Mouse (Mus musculus) embryo, embryonic 10.5 days (tissue): ENCODE measurements around the gene Gan.

Source experiments
- DNase-seq: peaks from one replicate; pipeline ENCODE4 v3.0.0-alpha.2; 2015; ENCODE audit warnings: low spot score

Gan gene

DNA sequence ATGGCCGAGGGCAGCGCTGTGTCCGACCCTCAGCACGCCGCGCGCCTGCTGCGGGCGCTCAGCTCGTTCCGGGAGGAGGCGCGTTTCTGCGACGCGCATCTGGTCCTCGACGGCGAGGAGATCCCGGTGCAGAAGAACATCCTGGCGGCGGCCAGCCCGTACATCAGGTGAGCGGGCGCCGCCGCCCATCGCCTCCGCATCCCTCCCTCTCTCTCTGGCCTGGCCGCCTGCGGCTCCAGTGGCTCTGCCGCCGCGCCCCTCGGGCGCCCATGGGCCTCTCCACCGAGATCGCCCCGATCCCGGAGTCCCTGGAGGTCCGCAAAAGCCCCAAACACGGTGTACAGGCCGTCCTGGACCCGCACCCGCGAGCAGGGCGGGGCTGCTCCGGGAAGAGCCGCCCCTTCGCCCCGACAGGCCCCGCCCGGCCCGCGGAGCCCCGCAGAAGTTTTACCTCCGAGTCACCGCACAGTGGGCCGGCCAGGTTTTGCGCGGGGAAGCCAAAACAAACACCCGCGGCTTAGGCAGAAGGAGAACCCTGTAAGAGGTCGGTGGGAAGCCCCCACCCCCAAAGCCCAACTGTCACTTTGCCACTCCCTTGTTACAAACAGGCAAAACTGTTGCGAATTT lies at the start of gene Gan:
Gan (plus strand) TSS at position 1 of the 627 bp plus-strand sequence.
- DNase-seq, result peak; percentile 26

DNA sequence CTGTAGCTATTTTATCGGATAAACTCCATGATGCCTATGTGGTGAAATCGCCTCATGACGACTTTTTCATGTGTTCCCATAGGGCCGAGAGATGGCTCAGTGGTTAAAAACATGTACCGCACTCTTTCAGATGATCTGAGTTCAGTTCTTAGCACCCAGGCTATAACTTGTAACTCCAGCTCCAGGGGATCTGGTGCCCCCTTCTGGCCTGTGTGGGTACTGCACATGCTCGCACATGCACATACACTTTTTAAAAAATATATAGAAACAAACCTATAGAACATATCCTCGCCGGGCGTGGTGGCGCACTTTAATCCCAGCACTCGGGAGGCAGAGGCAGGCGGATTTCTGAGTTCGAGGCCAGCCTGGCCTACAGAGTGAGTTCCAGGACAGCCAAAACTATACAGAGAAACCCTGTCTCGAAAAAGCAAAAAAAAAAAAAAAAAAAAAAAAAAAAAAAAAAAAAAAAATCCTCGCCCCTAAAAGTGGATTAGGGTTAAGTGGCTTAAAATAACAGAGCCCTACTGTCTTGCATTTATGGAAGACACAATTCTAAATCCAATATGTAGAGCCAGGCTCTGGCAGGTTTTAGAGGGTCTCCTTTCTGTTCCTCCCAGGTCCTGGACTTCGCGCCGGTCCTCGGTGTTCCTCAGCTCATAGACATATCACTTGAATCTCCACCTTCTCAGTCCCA lies 48.8 kb upstream of the Gan start:
- no peak for DNase-seq

DNA sequence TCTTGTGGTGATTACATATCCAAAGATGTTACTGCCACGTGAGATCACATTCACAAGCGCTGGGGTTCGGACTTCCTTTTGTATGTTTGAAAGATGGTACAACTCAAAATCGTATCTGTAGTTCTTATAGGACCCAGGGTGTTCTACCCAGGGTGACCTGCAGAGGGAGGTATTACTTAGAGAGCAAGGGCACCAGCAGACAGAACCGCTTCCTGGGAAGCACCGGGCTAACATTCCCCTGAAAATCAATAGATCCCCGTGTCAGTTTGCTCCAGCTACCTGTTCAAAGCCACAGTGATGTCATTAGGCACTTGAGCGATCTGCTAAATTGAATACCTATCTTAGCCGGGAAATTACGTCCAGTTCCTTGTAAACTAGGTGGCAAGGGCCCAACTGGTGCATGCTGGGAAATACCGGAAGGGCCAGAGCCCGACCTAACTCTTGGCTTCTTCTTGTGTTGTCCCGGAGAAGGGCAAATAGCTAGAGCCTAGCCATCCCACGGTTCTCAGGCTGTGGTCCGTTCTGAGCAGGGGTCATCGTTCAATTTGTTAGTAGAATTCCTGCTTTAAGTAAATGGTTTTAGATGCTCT lies 48.0 kb upstream of the Gan start:
- peak; percentile 54 for DNase-seq

DNA sequence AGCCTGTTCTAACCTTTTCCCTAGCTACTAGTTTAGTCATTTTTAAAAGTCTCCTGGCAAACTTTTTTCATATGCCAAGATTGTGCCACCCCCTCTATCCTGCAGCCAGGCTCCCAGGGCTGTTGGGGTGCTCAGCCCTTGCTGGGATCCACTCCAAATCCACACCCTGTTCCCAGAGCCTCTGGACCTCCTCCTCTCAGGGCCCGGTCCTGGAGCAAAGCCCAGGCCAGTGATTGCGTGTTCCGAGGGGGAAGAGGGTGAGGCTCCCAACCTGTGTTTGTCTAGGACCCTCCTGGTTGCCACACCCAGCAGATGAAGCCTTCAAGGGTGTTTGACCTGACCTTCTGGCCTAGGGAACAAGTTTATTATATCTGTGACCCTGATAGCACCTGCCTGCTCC lies 46.3 kb upstream of the Gan start:
- DNase-seq, result no peak

DNA sequence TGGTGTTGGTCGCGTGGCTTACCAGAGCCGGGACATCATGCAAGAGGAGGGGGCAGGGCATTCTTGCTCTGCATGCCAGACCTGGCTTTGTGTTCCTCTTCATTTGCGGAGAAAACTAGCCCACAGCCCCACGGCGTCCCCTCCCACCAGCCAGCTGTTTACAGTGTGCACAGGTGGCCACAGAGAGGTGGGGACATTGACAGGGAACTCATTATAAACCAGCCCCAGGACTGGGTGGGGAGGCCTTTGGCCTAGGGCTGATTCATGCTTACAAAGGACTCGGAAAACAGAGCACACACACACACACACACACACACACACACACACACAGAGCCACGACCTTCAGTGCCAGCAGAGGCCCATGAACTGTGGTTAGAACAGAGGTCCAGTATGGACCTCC lies 45.7 kb upstream of the Gan start:
- no peak for DNase-seq

DNA sequence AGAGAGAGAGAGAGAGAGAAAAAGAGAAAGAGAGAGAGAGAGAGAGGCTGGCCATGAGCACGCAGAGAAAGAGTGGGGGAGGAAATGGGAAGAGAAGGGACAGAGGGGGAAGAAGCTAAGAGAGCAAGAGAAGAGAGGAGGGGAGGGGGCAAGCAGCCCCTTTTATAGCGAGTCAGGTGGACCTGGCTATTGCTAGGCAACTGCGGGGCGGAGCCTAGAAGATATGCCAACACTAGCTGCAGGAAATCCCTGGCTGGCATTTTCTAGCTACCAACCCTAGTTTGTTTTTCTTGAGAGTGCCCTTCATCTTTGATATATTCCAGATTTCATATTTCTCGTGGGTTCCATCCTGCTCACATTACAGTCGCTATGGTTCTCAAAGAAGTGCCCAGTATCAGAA lies 42.8 kb upstream of the Gan start:
- DNase-seq, result no peak

DNA sequence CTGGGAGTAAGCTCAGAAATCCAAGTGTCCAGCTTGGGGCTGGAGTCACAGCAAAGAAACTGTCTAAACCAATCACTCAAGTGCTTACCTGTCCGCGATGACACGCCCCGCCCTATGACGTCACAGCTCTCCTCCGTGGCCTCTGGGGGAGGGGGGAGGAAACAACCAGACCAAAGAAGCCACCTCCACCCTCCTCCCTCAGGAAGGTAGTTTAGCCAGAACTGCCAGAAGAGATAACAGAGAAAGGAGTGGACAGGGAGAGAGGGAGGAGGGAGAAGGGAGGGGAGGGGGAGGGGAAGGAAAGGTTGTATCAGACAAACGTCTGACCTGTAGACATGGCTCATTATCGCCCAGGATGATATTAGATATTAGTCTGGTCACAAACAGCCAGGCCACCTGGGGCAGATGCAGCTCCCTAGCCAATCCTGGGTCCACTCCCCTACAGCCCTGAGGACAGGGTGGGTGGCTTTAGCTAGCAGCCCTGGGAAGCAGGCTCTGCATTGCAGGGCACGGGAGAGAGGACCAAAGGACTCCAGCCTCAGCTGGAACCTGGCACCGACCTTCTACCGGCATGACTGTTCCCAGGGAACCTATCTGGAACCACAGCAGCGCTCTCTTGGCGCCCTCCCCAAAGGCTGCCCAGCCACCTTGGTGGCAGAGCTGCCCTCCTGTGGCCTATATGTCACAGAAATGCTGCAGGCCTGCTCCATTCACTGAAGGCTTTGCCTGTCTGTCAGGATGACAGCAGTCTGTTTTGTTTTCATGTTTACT lies 42.1 kb upstream of the Gan start:
- DNase-seq, result no peak

DNA sequence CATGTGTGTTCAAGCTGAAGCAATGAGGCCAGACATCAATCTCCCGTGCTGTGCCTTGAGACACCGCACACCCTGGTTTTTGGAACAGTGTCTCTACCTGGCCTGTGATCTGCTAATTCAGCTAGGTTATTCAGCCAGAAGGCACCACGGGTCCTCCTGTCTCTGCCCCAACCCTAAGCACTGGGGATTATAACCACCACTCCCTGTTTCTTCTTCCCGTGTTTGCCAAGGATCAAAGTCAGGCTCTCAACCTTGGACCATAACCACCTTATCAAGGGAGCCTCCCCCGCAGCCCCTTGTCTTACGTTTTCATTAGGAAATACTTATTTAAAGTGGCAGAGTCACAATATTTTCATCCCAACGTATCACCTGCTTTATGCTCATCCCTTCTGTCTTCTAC lies 41.4 kb upstream of the Gan start:
- no peak for DNase-seq

DNA sequence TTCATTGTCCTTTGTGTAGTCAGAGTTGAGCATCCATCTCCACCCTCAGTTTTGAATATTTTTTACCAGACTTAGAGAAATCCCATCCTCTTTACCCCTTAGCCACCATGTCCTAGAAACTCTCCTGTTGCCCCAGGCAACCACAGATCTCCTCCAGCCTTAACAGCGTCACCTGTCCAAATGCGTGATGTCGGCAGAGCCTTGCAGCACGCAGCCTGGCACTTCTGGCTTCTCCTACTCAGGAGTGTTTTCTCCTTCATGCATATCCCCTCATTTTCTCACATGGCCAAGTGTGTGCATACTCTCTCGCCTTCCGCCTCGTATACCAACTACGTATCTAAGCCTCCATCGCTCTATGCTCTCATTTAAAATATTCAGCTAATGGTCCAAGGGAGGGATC lies 39.5 kb upstream of the Gan start:
- DNase-seq, result no peak

DNA sequence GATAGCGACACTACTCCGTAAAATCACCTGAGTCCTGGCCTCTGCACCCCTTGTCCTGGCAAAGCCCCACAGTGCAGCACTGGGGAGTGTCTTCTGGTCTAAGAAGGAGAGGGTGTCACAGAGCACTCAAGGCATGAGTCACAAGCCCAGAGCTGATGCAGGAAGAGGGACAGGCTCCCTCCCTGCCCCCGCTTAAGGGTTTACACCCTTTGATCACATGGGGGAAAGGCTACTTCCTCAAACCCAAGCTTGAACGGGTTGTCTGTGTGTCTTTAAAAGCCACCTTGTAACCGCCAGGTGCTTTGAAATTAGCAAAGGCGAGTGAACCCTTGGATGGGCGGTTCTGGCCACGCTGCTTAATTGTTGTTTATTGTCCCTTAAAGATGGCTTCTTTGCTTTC lies 36.7 kb upstream of the Gan start:
- no peak for DNase-seq

DNA sequence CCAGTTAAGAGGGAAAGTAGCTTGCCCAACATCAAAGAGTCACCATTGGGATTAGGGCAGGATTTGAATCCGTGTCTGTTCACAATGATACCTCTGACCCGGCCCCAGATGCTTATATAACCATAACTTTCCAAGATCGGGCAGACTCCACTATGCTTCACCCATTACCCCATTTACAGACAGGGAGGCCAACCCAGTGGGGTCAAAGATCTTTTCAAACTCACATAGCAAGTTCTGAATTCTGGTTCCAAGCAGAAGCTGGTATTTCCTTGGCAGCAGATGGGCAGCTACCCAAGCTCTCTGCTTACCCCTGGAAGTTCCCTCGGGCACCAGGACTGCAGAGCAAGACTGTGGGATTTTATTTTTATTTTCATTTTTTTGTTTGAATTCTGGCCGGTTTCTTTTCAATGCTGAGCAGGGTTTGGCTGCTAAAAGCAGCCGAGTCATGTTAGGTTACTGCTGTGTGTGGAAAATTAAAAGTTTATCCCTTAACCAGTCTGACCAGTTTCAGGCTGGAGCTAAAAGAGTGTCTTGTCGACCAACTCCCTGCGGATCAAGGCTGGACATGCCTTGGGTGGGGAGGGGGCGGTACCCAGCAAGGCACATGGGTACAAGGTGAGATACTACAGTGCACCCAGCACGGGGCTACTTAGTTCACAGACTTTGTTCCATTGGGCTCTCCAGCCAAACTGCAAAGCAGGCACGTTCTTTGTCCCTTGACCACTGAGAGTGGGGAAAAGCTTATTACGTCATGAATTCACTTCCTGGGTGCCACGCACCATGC lies 33.9 kb upstream of the Gan start:
- DNase-seq, result no peak

DNA sequence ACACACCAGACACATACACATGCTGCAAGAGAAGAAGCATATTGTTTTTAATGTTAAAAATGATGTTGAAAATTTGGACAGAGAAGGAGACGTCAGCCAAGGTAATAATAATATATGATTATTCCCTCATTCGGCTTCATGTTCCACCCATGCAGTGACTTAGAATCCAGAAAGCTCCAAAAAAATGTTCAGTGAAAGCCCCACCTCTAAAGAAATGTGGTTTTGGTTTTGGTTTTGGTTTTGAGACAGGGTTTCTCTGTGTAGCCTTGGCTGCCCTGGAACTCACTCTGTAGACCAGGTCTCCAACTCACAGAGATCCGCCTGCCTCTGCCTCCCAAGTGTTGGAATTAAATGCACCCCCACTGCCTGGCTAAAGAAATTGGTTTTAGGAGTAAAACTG lies 32.1 kb upstream of the Gan start:
- DNase-seq, result no peak

DNA sequence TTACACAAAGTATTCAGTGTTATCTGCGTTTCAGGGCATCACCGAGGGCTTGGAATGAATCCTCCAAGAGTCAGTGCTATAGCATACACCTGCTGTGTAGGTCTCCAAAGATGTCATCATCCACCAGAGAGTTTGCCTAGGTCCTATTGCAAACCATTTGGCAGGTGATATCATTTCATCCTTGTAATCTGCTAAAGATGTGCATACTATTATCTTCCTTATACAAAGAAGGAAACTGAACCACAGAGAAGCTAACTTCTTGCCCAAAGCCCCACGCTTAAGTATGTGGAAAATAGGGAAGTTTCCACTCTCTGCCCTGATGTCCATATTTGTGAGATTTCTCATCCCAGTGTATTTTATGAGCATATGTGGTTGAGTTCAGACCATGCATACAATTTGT lies 31.5 kb upstream of the Gan start:
- no peak for DNase-seq

DNA sequence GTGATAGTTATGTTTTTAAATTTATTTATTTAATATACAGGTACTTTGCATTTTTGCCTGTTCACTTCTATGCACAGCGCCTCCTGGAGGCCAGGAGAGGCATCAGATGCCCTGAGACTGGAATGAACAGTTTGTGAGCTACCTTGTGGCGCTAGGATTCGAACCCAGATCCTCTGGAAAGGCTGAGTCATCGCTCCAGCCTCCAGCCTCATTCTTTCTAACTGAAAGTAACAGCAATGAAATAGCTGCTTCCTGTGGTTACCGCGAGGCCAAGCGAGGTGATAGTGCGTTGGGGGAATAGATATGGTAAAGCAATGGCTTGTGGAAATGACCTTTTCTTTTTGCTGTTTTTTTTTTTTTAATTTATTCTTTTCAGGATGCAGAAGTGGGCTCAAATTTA lies 30.9 kb upstream of the Gan start:
- no peak for DNase-seq

DNA sequence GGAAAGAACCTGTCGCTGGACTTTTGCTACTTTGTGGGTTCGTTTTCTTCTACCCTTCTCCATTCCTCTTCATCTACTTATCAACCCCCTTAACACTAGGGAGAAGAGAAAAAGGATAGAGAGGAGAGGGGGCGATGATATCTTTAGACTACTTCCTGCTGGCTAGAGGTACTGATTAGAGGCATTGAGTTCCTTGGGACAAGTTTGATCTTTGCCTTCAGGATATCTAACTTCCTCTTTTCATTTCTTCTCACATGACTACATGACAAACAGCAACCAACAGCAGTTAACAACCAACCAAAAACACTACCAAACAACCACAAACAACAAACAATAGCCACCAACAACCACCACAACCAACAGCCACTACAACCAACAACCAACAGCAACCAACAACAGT lies 24.2 kb upstream of the Gan start:
- no peak for DNase-seq

DNA sequence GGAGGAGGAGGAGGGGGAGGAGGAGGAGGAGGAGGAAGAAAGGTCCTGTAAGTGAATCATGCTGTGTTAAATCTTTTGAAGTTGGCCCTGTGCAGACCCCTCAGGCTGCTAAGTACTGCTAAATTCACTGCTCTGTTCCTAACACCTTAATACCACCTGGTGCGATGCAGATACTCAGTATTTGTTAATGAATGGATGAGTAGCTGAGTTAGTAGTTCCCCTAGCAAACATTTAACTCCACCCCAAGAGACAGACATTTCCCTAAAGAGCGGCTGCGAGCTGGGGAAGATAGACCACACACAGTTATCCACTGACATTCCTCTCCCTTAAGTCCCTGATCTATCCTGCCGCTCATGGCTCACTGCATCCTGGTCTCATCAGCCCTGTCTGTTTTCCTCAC lies 21.6 kb upstream of the Gan start:
- DNase-seq, result no peak

DNA sequence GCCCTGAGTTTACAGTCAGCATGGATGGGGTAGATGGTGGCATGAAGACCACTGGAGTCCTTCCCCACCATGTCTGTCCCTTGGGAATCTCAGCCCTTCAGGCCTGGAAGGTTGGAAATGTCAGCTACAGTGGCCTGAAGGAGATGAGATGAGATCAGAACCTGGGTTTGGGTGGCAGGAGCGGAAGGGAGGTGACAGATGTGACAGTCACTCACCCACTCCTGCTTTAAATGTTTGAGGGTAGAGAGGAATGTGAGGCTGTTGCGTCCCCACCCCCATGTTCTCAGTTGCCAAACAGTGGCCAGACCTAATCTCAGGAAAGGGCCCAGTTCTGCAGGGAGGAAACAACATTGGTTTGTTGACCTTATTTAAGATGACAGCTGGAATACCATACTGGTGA lies 21.2 kb upstream of the Gan start:
- no peak for DNase-seq

DNA sequence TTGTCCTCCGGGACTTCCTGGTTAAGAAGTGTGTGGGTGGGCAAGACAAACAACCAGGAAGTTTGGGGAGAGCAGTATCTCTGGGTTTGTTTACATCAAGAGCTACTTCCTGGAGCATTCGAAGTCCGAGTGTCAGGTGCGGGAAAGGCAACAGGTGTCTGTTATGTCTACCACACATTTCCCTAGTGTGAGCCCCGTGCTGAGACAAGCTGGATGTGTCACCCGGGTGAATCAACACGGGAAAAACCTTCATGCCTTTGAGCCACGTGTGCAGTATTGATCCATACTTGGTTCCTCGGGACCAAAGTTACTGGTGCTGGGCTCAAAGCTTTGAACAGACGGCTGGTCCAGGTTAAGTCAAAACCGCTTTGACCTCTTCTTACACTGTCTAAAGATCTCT lies 20.6 kb upstream of the Gan start:
- no peak for DNase-seq

DNA sequence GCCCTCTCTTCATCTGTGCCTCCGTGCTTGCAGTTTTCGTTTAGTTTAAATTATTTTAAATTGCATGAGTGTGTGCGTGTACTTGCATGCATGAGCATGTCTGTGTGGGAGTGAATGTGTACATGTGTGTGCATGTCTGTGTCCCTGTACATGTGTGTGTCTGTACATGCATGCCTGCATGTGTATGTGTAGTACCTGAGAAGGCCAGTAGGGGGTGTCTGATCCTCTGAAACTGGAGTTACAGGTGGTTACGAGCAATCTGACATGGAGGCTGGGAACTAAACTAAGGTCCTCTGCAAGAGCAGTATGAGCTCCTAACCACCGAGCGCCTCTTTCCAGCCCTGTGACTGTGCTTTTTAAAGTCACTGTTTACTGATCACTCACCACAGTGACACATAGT lies 9.4 kb upstream of the Gan start:
- DNase-seq, result no peak

DNA sequence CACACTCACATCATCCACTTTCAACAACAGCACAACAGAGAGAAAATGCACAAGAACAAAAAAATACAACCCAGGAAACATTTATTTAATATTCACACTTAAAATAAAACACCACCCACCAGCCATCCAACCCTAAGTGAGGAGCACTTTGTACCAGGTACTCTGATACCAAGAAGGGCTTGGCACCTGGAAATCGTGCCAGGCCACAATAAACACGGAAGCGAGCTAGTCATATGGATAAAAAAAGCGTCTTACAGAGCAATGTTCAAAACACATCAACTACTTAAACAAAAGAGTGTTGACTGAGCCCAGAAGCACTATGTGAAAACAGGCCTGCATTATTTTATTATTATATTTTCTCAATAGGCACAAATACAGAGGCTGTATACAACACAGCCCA lies 1.8 kb upstream of the Gan start:
- no peak for DNase-seq

DNA sequence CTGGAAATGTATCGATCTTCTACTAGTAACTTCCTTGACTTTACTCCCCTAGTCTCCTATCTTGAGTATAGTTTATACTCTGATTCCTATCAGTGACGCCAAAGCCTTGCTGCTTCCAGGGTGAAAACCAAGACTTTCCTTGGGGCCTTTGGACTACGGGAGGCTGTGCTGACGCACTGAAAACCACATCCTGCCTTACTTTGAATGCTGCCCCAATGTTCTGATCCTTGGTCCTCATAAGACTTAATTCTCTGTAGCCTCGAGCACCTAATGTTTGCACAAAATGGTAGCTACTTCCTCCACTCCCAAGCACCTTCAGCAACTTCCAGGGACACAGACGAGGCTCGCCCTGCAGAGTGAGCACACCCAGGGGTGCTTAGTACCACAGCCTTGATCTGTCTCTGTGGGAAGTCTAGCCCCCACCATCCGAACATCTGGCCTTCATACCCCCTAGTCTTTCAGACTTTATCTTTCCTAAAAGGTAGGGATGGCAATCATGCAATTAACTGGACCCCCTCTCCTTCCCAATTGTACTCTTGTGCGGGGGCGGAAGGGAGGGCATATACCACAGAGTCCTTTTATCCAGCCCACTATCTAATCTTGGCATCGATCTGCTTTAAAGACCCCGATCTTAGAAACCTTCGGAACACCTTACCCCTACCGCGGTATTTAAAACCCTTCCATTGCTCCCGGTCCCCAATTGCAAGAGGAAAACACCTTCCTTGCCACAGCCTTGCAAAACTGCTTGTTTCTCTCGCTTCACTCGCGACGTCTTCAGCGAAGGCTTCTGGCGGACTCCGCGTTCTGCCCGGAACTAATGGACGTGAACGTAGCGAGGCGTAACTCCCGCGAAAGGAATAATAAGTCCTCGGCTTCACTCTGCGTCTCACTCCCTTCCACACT lies 818 bp upstream of the Gan start:
- DNase-seq, result no peak
